Mouse (Mus musculus) lung, postnatal 36 days (tissue): ENCODE measurements around the gene Camk1d.
"Not testable (repeated sequence)": the region's sequence is repeated elsewhere in the genome, so short reads cannot be mapped to it uniquely, and the experiment has no call there.

Experiments
- DNase-seq: peaks from one replicate; pipeline ENCODE4 v3.0.0; 2022; ENCODE audit warnings: mixed read lengths

Gene Camk1d

DNA sequence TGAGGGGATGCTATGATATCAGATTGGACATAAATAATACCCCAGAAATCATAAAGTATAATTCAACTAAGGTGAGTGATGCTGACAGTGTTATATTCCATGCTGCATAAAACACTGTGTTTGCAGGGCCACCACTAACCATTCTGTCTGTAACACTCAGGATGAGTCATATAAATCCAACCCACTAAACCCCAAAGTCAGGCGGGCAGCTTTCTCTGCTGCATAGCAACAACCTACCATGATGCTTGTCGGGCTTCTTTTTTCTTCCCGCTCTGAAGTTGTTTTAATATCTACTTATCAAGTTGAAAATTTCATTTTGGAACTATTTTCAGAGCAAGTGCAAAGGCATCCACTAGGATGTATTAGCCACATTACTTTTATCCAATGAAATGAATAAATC lies 161.1 kb downstream of the Camk1d start:
- DNase-seq: no peak

DNA sequence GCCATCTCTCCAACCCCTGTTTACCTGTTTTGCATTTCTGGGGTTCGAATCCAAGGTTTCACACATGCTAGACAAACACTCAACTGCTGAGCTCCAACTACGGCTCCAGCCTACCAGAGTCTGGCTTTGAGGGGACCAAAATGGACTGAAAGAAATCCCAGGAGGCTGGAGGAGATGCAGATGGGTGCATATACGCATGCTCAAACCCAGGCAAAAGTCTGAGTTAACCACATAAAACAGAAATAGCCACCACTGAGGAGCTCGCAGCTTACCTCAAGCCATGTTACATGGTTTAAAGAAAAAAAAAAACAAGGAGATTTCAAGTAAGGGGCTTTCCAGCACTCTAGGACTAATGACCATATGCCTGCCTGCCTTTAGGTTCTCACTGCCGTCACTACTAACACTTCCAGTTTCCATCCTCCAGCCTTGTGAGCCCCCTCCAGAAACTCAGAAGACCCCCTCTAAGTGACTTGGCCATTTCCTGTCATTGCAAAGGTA lies 162.5 kb downstream of the Camk1d start:
- DNase-seq: no peak

DNA sequence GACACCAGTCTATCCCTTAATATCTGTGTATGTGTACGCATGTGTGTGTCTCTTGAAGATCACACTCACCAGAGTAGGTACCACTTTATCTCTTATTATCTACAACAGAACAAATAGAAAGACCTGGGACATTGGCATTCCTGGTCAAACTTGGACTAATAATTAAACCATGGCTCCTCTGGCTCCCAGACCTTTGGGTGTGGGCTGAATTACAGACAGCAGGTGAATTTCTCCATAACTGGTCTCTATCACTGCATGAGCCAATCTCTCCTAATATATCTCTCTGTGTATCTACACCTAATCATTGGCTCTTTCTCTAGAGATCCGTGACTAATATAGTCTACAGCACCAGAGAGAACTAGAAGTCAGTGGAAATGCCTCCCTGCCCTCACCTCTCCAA lies 165.0 kb downstream of the Camk1d start:
- DNase-seq: no peak

DNA sequence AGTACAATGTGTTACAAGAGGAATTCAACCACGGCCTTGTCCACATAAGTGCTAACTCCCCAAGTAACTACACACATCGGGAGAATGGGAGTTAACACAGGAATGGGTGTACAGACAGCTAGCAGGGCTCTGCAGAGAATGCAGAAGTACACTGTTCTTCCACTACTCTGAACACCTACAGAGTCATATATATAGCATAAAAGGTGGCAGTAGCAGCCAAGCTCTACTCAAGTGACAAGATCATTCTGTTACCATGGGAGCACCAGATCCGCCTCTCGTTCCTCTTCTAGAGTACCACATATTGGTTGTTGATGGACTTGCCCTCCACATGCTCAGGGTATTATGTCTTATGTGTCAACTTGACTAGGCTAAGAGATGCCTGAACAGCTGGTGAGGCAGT lies 165.4 kb downstream of the Camk1d start:
- no peak for DNase-seq

DNA sequence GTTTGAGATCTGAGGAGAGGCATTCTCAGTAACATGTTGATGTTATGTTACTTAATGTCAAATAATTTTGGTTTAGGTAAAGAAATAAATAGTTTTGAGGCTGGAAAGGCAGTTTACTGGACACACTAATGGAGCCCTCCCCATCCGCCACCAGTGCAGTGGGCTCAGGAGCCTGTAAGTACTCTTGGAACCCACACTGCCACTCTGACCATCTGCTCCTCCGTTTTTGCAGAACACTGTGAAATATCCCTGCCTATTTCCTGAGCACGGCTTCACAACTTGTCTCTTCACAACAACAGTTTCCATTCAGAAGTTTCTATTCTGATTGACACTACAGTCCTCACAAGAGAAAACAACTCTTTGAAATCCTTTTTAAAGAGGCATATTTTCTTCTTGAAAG lies 173.4 kb downstream of the Camk1d start:
- DNase-seq: no peak

DNA sequence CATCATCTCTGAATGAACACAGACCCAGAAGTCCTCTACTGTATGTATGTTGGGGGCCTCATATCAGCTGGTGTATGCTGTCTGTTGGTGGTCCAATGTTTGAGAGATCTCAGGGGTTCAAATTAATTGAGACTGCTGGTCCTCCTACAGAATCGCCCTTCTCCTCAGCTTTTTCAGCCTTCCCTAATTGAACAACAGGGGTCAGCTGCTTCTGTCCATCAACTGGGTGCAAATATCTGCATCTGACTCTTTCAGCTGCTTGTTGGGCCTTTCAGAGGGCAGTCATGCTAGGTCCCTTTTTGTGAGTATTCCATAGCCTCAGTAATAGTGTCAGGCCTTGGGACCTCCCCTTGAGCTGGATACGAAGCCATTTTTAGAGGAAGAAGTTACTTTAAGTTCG lies 174.4 kb downstream of the Camk1d start:
- DNase-seq: not testable (repeated sequence)

DNA sequence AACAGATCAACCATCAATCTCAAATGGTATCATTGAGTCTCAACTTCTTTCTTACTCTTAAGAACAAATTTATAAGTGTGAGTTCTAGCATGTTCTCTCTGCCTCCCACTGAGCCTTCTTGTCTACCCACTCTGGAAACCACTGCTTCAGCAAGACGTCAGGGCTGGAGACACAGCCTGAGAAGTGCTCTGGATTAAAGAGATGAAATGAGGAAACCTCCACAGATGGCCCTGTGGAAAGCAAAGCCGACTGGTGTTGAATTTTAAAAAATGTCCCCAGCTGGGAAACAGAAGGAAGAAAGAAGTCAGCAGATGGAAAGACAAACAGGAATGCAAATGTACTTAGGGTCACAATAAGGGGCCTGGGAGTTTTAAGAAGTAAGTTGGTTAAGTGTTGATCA lies 180.4 kb downstream of the Camk1d start:
- DNase-seq: no peak

DNA sequence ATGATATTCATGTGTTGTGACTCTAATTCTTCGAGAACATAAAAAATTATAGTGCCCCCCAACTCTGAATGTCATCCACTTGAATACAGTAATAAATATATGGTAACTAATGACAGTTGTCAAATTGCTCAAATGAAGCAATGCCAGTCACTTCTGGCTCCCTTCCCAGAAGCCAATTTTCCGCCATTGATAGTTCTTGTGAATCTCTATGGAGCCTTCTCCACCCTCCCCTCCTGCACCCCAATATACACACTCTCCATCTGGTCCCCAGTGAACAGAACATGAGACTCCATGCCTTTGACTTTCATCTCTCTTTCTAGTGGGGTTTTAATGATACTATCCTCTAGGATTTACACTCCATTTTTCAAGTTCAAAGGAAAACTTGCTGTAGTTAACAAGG lies 184.3 kb downstream of the Camk1d start:
- DNase-seq: no peak

DNA sequence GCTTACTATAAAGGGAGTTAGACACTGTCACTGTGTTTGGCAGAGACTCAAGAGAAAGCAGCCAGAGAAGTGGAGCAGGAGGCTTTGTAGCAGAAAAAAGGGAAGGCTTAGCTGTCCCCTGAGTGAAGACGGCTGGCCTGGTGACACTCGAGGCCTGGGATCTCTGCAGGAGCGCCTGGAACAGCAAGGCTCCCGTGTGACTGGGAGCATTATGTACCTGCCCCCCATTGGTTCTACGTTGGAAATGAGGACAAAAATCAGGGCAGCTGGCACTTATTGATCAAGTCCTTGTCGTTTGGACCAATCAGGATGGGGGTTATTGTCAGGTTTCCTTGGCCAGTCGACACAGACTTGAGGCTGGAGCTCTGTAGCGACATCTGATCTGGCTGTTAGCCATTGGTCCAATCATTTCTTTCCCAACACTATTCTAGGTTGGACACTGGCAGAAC lies 195.1 kb downstream of the Camk1d start:
- peak; percentile 26 for DNase-seq

DNA sequence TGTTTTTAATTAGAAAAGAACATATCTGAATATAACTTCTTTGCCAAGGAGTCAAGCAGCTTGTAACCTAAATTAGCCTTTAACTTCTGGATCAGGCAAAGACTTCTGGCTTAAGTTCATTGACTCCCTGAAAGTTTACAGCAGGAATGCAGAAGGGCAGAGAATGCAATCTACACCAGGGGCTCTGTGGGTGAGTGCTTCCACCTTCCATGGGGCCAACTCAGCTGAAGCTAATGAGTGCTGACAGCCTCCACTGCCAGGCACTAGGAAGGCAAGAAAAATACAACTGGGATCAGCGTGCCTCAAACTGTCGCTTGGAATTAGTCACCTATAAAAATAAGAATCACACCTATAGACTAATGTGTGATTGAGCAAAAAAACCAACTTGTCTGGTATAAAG lies 199.2 kb downstream of the Camk1d start:
- no peak for DNase-seq

DNA sequence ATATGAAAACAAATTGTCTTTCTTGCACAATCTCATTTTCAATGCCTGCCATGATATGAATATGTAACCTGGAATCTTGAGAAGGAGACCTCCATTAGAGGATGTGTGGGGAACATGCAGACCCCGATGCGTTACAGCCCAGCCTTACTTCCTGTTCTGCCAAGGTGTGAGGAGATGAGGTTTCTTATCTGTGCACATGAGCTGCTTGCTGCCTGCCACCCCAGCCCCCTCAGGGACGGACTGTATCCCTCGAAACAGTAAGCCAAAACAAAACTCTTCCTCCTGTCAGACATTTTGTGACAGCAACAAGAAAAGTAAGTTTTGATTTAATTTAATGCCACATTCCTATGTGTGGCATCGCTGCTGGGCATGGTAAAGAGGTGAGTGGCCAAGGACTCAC lies 200.2 kb downstream of the Camk1d start:
- no peak for DNase-seq

DNA sequence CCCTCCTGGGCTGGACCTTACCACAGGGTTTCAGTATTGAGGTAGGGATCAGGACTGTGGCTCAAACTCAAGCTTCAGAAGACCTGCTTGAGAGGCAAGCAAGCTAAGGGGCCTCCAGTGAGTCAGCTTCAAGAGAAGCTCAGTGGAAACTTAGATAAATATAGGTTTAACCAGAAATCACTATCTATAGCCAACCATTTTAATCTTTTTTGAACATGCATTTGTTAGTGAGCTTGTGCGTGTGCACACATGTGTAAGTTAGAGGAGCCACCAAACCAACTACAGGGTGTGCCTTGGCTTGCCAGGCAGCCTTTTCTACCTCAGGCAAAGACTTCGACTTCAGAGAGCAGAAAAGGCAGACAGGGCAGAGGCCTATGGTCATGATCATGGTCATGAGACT lies 200.7 kb downstream of the Camk1d start:
- DNase-seq: no peak

DNA sequence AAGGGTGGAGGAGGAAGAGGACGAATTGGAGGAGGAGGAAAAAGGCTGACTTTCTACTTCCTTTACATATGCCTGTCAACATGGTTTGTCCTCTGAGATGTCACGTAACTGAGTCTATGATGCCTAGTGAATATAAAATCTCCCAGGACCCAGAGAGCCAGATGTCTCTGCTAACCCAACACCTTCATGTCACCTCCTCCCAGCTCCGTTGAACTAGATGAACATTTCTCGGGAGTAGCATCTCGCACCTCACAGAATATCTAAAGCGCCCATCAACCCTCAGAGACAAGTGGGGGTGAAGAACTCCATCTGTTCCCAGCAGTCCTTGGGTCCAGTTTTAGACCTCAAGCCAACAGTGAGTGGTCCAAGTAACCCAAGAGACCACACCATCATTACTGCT lies 204.3 kb downstream of the Camk1d start:
- peak; percentile 23 for DNase-seq

DNA sequence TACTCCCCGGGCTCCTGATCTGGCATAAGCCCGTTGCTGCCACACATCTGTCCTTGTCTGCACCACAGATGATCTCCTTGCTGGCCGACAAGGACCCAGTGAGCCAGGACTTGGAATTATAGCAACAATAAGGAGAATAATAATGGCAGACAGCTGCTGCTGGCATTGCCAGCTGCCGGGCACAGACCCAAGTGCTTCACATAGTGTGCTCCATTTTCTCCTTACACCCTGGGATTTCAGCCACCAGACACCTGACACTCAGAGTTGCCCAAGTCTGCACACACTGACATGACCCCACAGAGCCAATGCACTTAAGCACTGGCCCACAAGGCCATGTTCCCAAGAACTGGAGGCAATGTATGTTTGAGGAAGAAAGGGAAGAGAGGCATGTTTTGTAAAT lies 214.7 kb downstream of the Camk1d start:
- DNase-seq: peak; percentile 18

DNA sequence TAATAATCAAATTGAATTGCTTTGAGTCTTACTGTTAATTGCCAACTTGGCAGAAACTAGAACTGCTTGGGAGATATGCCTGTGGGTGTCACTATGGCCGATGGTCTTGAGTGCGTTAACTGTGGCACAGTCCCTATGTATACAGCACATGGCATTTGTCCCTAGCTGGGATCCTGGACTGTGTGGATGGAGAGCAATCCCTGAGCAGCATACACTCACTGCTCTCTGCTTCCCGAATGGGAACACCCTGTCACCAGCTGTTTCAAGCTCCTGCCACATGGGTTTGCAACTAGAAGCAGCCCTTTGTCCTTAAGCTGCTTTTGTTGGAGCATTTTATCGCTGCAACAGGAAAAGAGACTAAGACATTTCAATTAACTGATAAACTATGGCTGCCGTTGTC lies 224.4 kb downstream of the Camk1d start:
- no peak for DNase-seq

DNA sequence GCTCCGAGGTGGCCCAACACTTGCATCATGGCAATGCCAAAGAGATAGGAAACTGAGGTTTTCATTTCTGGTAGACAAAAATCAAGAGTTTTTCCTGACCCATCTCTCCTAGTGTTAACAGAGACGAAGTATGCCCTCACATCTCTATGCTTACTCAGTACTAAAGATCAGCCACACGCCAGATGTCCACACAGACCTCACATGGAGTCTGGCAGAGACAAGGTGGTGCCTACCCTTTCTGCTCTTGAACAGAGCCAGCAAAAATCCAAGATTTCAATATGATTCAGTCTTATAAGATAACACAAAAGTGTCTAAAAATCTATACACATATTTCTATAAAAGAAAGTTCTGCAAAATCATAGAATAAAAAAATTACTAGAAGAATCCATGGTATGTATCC lies 227.0 kb downstream of the Camk1d start:
- DNase-seq: no peak

DNA sequence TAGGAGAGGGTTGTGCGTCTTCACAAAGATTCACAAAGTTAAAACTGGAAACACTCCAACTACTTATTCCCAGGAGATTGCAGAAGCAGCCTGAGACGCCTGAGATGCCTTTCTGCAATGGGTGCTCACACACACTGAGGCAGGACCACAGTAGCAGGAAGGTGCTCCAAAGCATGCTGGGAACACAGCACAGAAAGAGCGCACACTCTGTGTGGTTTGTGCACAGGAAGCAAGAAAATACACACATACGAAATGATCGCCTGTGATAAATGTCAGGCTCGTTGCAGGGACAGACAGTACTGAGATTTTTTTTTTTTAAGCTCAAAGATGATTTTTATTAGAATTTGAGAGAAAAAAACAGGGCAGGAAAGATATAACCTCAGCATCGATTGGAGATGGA lies 227.7 kb downstream of the Camk1d start:
- no peak for DNase-seq

DNA sequence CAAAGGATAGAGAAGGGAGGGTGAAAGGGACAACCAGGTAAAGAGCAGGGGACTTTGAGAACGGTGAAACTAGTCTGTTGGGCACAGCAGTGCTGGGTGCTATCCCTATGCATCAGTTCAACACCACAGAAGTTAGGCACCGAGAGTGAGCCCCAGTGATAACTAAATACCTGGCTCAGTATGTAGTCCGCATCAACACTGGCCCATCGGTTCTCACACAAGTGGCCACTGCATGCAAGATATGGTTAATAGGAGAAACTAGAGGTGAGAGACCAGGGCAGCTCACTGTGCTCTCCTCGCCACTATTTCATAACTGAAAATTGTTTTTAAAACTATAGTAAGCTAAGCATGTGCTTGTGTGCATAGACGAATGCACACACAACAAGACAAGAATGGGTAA lies 228.5 kb downstream of the Camk1d start:
- no peak for DNase-seq

DNA sequence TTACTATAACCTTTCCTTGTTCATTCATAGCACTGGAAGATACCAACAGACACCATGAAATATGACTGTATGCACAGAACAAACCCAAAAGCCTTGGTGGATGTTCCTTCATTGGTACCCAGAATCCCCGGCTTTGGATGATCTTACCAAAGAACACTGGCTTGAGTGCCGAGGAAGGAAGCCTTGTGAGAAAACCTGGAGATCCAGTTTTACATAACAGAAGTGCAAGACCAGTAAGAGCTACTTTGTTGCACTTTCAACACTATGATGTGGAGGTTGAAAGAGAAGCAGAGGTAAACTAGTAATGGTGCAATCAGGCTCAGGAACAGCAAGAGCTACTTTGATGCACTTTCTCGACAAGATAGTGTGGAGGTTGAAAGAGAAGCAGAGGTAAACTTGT lies 234.4 kb downstream of the Camk1d start:
- no peak for DNase-seq

DNA sequence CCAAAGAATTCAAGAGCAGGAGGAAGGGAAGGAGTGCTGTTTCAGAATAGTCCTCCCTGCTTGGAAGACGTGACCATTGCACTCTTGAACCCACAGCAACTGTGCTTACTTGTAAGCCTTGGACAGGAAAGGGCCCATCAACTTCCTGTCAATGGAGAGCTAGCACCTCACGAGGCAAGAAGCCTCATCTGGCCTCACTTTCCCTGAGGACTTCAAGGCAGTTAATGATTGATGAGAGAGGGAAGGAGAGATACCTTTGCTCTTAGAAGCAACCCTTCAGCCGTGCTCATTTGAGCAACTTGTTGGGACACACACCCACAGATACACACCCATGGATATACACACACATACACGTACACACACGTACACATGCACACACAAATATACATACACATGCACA lies 235.6 kb downstream of the Camk1d start:
- no peak for DNase-seq

DNA sequence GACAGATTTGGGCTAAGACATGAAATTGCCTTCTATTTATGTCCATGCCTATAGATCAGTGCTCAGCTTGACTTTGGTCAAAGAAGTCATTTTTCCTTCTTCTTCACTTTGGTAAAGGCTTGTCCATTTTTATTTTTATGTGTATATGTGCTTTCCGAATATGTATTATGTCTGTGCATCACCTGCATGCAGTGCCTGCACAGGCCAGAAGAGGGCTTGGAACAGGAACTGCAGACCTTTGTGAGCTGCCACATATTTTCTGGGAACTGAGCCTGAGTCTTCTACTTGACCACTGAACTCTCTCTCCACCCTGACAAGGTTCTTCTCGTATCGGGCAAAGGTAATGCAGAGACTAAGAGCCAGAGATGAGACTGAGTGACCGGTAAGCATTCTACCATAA lies 236.1 kb downstream of the Camk1d start:
- DNase-seq: no peak

DNA sequence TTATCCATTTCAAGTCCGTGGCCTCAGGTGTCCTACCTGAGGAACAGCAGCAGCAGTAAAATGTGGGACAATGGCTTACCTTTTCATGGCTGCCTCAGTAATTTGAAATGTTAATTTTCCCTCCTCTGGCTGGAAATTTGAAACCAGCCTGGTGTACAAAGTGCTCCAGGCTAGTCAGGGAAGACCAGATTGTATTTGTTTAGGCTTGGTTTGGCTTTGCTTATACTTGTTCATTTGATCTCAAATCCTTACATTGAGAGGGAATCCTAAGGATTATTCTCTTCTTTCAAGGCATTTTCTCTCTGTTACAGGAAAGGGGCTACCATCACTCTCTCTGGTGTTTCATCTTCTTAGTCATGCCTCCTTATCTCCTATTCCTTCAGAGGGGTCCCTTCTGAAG lies 236.8 kb downstream of the Camk1d start:
- no peak for DNase-seq

DNA sequence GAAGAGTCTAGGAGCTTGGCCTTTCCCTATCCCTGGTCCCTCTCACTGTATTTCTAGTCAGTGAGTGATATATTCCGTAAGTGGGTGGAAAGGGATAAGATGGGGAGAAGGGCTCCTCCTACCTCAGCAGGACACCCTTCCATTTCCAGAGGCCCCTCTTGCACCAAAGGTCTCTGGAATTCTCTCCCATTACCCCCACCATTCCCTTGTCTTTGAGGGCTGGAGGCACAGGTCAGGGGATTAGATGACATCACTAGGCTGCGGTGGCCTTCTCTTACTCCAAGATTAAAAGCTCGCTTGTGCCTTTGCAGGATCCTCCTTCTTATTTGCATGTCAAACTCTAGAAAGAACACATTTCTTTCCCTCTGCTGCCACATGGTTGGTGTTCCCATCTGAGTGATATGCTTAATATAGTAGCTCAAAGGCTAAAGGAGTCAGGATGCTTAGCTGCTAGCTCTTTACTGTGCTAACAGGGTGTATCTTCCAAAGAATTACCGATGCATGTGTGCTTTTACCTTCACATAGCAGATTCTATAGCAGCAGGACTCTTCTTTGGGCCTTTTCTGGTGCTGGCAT lies 244.9 kb downstream of the Camk1d start:
- no peak for DNase-seq

DNA sequence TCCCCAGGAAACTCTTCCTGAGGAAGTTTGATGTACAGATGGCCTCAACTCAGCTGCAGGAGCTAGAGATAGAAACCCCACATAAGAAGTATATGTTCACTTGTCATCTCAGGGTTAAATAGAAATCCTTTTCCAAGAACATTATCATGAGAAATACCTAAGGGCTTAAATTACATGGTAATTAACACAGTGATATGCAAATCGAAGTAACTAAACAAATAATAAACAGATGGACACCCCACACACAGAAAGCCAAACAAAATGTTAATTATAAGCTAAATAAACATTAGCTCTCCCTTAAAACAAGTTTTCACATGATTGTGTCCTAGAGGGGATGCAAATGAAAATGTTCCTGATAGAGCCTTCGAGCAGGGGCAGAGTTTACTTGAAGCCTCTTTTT lies 246.8 kb downstream of the Camk1d start:
- DNase-seq: no peak

DNA sequence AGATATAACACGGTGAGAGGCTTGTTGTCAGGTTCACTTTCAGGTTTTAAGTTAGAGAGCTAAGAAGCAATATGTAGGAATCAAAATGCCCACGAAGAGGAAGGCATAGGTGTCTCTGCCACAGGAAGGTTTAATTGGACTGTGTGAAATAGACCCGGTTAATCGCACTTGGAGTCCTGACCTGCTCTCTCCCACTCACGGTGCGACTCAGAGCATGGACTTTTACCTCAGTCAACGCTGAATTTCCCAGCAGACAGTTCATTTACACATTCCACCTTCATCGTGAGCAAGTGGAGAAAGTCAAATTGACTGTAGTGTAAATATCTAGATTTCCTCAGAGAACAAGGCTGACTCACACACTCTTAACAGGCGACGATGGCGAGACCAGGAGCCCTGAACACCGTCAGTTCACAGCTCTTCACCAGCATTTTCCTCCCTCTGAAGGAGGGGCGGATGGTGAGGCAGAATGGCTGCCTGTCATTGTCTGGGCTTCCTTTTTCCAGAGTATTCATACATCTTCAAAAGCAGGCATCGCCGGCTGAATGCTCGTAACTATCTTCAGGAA lies 255.6 kb downstream of the Camk1d start:
- DNase-seq: no peak
